Mouse (Mus musculus) liver, postnatal 0 days (tissue): ENCODE results near the gene Polr1c.

Experiments used
- CTCF ChIP-seq: sonication (generic); IDR thresholded peaks from 2 replicates; pipeline ENCODE4 v1.5.1; 2016; ENCODE audit warnings: antibody characterized with exemption, low read depth
- EP300 ChIP-seq: IDR thresholded peaks from 2 replicates; pipeline ENCODE4 v1.6.1; 2016; ENCODE audit warnings: antibody characterized with exemption, low read depth, mild to moderate bottlenecking

DNA sequence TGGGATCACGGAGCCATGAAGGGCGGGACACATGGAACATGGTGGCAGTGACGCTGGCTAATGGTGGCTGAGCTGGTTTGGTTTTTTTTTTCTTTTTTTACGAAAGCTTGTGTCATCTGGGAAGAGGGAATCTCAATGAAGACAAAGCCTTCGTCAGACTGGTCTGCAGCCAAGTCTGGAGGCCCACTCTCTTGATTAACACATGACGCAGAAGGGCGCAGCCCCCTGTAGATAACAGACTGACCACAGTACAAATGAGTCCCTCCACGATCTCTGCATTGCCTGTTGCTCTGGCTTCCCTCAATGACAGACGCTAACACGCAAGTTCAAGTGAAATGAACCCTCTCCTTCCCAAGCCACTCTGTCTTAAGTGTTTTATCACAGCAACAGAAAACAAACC is 27.7 kb upstream of the Polr1c start:
- no peak for TF ChIP-seq CTCF
- TF ChIP-seq EP300: no peak
